Mouse (Mus musculus): Measurements from ENCODE around the gene Pold1.

- TF ChIP-seq CTCF (IDR thresholded peaks at IDR 0.05; ENCODE audit: insufficient read depth, low read depth, low read length) (no peak), POLR2A (IDR thresholded peaks at IDR 0.05; ENCODE audit: insufficient read depth, low read depth, low read length) (no peak)
Observed at GRCm38 (mm10) chr7:44494681-44495080, 54.0 kb downstream of the Pold1 start.
